Mouse (Mus musculus): ENCODE results near the gene Zfand2a. TPM values are rescaled to one million over a fixed set of nuclear protein-coding genes. Genes with fewer than 3 reads are reported as not detected.

Zfand2a gene
- total and polyA plus RNA-seq, 3 experiments, result 12.0 to 16.7 (median 14.0) TPM

DNA sequence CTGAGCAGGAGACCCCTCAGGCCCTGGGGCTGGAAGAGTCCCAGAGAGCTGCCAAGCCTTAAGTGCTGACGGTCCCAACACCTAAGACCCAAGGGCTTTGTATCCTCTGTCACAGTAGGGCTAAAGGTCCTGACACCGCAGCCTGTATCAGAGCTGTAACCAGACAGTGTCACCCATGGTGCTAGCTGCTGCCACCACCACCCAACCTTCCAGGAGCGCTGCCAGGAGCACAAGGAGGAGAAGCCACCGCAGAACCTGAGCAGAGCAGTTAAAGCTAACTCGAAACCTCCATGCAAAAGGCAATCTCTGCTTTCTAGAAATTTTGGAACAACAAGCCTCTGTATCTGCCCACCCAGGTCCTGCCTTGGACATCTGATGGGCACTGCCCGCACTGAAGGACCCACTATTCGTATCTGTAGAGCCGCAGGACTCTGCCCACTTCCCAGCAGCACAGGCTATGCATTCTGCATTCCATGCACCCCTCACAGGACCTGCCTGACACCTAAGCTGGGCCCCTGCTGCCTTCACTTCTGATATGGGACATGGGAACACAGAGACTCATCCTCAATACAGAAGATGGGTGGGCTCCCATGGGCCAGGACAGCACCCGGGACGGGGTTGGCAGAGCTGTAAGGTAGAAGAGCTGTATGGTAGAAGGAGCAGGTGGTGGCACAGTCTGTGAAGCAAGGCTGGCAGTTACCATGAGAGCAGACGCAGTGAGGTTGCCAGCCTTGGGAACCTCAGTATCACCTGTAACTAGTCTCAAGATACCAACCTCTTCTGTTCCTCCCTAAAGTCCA, 43.2 kb downstream of the Zfand2a start:
- WGBS, result 87% methylated on average over 11 of the region's 11 CpGs
- no peak for DNase-seq
- Histone ChIP-seq H3K27ac (peak overlapping the region; percentile 31), H3K9ac (ENCODE audit: low read depth, low read length) (no peak overlapping the region), H3K79me2 (replicated peaks; ENCODE audit: control insufficient read depth, insufficient read depth, low read length) (no peaks in the 10 kb centered on the region), H3K4me1 (ENCODE audit: control insufficient read depth, insufficient read depth, low read length) (0 out of 2 replicates have a peak, but pooled peaks cover 3% of the 10 kb centered on the region), H3K4me3 (no peak overlapping the region), H3K36me3 (ENCODE audit: control insufficient read depth, insufficient read depth, low read length) (no peaks in the 10 kb centered on the region), H3K27me3 (ENCODE audit: control insufficient read depth, insufficient read depth, low read length) (no peaks in the 10 kb centered on the region)
- TF ChIP-seq EP300 (IDR thresholded peaks at IDR 0.05; ENCODE audit: insufficient read depth, low read depth, low read length) (no peak), CTCF (IDR thresholded peaks at IDR 0.05) (no peak), POLR2A (IDR thresholded peaks at IDR 0.05; ENCODE audit: insufficient read depth, low read depth, low read length) (no peak)
- intact Hi-C loops (cut with DNase I), result no loop called here

DNA sequence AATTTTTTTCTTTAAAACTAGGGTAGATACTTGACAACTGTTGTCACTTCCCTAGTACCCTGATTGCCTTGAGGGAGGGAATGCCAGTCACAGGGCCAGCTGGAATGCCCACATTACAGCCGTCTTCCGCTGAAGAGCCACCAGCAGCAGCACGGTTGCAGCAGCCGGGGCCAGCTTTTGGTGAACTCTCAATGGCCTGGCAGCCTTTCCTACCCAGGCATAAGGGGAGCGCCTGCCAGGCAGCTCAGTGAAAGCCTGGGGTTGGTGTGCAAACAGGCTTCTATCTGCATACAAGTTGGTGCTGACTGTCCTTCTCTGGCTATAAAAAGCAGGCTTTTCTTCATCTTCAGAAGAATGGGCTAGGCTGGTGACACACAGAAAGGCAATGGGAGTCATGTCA, 43.9 kb downstream of the Zfand2a start:
- Histone ChIP-seq H3K4me1 (ENCODE audit: control insufficient read depth, insufficient read depth, low read length) (0 out of 2 replicates have a peak, but pooled peaks cover 3% of the 10 kb centered on the region), H3K9ac (ENCODE audit: low read depth, low read length) (no peak overlapping the region), H3K27ac (peak overlapping the region; percentile 31), H3K27me3 (ENCODE audit: control insufficient read depth, insufficient read depth, low read length) (no peaks in the 10 kb centered on the region), H3K79me2 (replicated peaks; ENCODE audit: control insufficient read depth, insufficient read depth, low read length) (no peaks in the 10 kb centered on the region), H3K36me3 (ENCODE audit: control insufficient read depth, insufficient read depth, low read length) (no peaks in the 10 kb centered on the region), H3K4me3 (no peak overlapping the region)
- TF ChIP-seq EP300 (IDR thresholded peaks at IDR 0.05; ENCODE audit: insufficient read depth, low read depth, low read length) (no peak), POLR2A (IDR thresholded peaks at IDR 0.05; ENCODE audit: insufficient read depth, low read depth, low read length) (no peak), CTCF (IDR thresholded peaks at IDR 0.05) (no peak)
- peak in 1 of 2 experiments; percentile 60 for DNase-seq
- intact Hi-C loops (cut with DNase I), result no loop called here
- WGBS, result 60% methylated on average over 5 of the region's 5 CpGs

DNA sequence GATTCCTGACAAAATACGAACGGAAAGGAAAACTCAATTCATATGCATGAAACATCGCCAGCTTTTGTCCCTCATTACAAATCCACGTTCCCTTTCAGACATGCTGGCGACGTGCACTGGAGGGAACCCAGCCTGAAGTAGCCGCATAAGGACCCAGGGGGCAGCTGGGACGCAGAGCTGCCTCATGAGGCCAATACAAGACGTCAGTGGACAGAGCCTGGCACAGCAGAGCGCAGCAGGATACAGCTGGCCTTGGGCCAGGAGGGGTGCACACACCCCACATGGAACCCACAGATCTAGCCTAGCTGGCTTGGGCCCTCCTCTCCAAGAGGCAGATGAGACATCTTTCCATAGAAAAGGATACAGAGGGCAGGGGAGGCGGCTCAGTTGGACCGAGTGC, 45.9 kb downstream of the Zfand2a start:
- intact Hi-C loops (cut with DNase I), result no loop called here
- Histone ChIP-seq H3K36me3 (ENCODE audit: control insufficient read depth, insufficient read depth, low read length) (no peaks in the 10 kb centered on the region), H3K4me3 (no peak overlapping the region), H3K79me2 (replicated peaks; ENCODE audit: control insufficient read depth, insufficient read depth, low read length) (no peaks in the 10 kb centered on the region), H3K9ac (ENCODE audit: low read depth, low read length) (no peak overlapping the region), H3K27me3 (ENCODE audit: control insufficient read depth, insufficient read depth, low read length) (no peaks in the 10 kb centered on the region), H3K4me1 (ENCODE audit: control insufficient read depth, insufficient read depth, low read length) (peaks cover 10% of the 10 kb centered on the region), H3K27ac (no peak overlapping the region)
- TF ChIP-seq POLR2A (IDR thresholded peaks at IDR 0.05; ENCODE audit: insufficient read depth, low read depth, low read length) (no peak), CTCF (IDR thresholded peaks at IDR 0.05) (no peak), EP300 (IDR thresholded peaks at IDR 0.05; ENCODE audit: insufficient read depth, low read depth, low read length) (no peak)
- WGBS, result 83% methylated on average over 12 of the region's 12 CpGs
- DNase-seq, result no peak

DNA sequence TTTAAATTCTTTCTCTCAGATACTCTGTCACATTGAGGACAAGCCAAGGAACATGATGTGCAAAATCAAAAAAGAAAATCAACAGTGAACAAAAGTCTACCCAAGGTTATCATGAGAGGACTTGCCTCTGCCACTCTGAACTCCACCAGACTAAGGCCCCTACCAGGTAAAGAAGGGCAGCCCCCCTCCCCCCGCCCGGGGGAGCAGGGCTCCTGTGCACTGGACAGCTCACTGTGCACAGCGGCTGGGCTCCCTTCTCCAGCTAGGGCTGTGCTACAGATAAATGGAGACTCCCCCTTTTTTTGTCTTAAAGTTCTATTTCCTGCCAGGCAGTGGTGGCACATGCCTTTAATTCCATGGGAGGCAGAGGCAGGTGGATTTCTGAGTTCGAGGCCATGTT, 46.6 kb downstream of the Zfand2a start:
- intact Hi-C loops (cut with DNase I), result no loop called here
- no peak for DNase-seq
- TF ChIP-seq POLR2A (IDR thresholded peaks at IDR 0.05; ENCODE audit: insufficient read depth, low read depth, low read length) (no peak), CTCF (IDR thresholded peaks at IDR 0.05) (no peak), EP300 (IDR thresholded peaks at IDR 0.05; ENCODE audit: insufficient read depth, low read depth, low read length) (no peak)
- 92% methylated on average over 4 of the region's 4 CpGs for whole genome bisulfite sequencing
- Histone ChIP-seq H3K4me1 (ENCODE audit: control insufficient read depth, insufficient read depth, low read length) (peaks cover 11% of the 10 kb centered on the region), H3K27me3 (ENCODE audit: control insufficient read depth, insufficient read depth, low read length) (no peaks in the 10 kb centered on the region), H3K27ac (no peak overlapping the region), H3K4me3 (no peak overlapping the region), H3K9ac (ENCODE audit: low read depth, low read length) (no peak overlapping the region), H3K36me3 (ENCODE audit: control insufficient read depth, insufficient read depth, low read length) (no peaks in the 10 kb centered on the region), H3K79me2 (replicated peaks; ENCODE audit: control insufficient read depth, insufficient read depth, low read length) (no peaks in the 10 kb centered on the region)

DNA sequence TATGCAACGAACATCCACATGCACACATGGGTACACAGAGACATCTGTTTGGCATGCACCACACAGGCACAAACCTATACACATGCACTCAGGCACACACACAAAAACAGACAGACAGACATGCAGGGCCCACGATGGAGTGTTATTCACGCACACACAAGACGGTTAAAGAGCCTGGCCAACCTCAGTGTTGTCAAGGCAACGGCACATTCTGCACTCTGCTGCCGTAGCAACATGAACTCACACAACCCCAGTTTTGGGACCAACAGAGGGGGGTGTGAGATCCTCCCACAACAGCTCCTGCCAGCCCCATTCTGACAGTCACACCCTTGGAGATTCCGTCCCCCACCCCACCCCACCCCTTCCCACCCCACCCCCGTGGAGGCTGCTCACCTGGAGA, 49.4 kb downstream of the Zfand2a start:
- no peak overlapping the region for H3K4me3 ChIP-seq
- H3K36me3 ChIP-seq (ENCODE audit: control insufficient read depth, insufficient read depth, low read length), result no peaks in the 10 kb centered on the region
- no peaks in the 10 kb centered on the region for H3K79me2 ChIP-seq (replicated peaks; ENCODE audit: control insufficient read depth, insufficient read depth, low read length)
- H3K9ac ChIP-seq (ENCODE audit: low read depth, low read length), result no peak overlapping the region
- no peak for DNase-seq
- no peak for TF ChIP-seq CTCF (IDR thresholded peaks at IDR 0.05)
- TF ChIP-seq EP300 (IDR thresholded peaks at IDR 0.05; ENCODE audit: insufficient read depth, low read depth, low read length), result no peak
- intact Hi-C loops (cut with DNase I), result no loop called here
- H3K27me3 ChIP-seq (ENCODE audit: control insufficient read depth, insufficient read depth, low read length), result no peaks in the 10 kb centered on the region
- 73% methylated on average over 8 of the region's 8 CpGs for WGBS
- H3K27ac ChIP-seq, result no peak overlapping the region; the same call in 1 of the 2 replicates
- peaks cover 13% of the 10 kb centered on the region for H3K4me1 ChIP-seq (ENCODE audit: control insufficient read depth, insufficient read depth, low read length)

DNA sequence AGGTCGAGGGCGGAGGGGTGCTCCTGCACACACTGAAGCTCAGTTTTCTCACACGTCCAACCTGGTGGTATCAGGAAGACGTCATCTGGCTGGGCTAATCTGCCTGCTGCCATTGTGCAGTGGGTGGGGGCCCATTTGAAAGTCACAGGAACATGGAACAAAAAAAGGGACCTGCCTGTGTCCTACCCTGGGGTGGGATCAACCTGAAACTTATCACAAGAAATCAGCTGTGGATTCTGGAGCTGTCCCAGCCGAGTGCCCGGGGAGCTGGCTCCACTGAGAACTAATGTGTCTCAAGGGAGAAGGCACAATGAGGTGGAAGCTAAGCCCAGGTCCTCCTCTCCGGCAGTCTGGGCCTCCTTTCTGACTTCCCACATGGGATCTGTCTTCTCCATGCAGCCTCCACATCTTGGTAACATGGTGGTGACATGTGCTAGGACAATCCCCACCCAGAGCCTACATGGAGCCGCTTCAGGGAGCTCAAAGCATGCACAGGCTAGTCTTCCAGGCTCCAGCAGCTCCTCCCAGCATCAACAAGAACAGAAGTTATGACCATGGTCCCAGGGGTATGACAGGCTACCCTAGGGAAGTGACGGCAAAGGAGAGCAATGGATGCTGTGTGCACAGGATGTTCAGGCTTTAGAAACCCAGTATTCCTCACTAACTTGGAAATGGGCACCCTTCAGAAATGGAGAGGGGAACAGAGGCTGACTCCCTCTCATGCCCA, 50.3 kb downstream of the Zfand2a start:
- Histone ChIP-seq H3K36me3 (ENCODE audit: control insufficient read depth, insufficient read depth, low read length) (no peaks in the 10 kb centered on the region), H3K27me3 (ENCODE audit: control insufficient read depth, insufficient read depth, low read length) (no peaks in the 10 kb centered on the region), H3K4me3 (no peak overlapping the region), H3K27ac (peak overlapping the region; percentile 10; the same call in 1 of the 2 replicates), H3K79me2 (replicated peaks; ENCODE audit: control insufficient read depth, insufficient read depth, low read length) (no peaks in the 10 kb centered on the region), H3K9ac (ENCODE audit: low read depth, low read length) (no peak overlapping the region), H3K4me1 (ENCODE audit: control insufficient read depth, insufficient read depth, low read length) (peaks cover 16% of the 10 kb centered on the region)
- DNase-seq, result no peak
- WGBS, result 55% methylated on average over 9 of the region's 9 CpGs
- intact Hi-C loops (cut with DNase I), result no loop called here
- TF ChIP-seq CTCF (IDR thresholded peaks at IDR 0.05) (no peak), EP300 (IDR thresholded peaks at IDR 0.05; ENCODE audit: insufficient read depth, low read depth, low read length) (no peak), POLR2A (IDR thresholded peaks at IDR 0.05; ENCODE audit: insufficient read depth, low read depth, low read length) (no peak)

Measured in heart, adult 2 months (tissue).